Mouse (Mus musculus): ENCODE measurements at regions not wholly inside any gene's neighbourhood (a gene's known extent, or its start where the extent isn't known, plus 50 kb on each side); places are given as distances from the start of the nearest gene placed in this dataset.

GRCm38 (mm10) chr6:93623541-93623940 is 660.2 kb downstream of the Magi1 start:
- in situ Hi-C loops (cut with MboI, MseI), result no loop called here

GRCm38 (mm10) chr6:93616926-93617325 is 666.8 kb downstream of the Magi1 start:
- in situ Hi-C loops (cut with MboI, MseI), result no loop called here

GRCm38 (mm10) chr6:93600376-93600775 is 657.1 kb upstream of the Adamts9 start:
- in situ Hi-C loops (cut with MboI, MseI), result no loop called here

DNA sequence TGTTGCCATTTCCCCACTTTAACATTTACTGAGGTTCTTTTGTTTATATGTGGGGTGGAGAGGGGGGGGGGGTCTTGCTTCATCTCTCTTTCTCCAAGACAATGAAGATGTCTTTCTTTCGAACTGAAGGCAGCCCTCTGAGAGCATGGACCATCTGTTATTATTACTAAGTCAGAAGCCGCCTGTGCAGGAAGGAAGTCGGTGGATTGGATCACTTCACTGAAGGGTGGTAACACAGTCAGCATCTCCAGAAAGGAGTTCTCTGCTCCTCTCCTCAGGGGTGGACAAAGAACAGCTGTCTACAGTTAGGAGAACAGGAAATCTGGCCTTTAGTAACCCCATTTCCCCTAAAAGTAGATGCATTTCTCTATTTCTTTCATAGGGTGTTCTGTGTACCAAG is 656.1 kb upstream of the Adamts9 start:
- in situ Hi-C loops (cut with MboI, MseI), result no loop called here

DNA sequence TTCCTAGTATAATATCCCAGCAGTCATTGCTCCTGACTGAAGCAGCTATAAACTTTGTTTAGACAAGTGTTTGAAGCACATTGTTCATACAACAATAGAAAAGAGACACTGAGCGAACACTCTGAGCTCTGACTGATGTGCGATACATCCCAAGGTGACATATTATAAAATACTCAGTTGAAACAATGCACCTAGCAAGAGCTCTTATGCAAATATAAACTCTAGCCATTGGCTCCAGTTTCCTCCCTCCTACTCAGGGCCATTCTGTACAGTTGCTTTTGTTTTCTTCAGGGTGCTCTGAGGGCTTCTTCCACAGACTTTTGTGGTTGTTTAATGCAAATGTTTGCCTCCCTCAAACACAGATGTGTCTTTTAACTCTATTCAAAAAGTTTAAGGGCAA is 646.6 kb upstream of the Adamts9 start:
- in situ Hi-C loops (cut with MboI, MseI), result no loop called here

DNA sequence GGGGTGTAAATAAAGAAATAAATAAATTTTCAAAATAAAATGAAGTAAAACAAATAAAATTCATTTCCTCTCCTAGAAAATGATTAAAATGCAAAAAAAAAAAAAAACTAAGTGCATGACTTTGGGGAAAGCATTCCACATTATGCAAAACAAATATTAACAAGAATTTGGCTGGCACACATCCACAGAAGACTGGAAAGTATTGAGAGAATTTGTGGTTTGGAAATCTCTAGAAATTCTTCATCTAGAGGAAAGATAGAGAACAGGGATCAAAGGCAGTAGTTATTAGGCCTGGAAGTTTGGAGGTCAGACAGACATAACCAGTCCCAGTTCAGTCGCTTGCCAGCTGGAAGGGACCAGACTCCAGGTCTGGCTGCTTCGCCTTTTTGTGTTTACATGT is 643.6 kb upstream of the Adamts9 start:
- in situ Hi-C loops (cut with MboI, MseI), result no loop called here

GRCm38 (mm10) chr6:93581141-93581540 is 637.8 kb upstream of the Adamts9 start:
- in situ Hi-C loops (cut with MboI, MseI), result no loop called here

DNA sequence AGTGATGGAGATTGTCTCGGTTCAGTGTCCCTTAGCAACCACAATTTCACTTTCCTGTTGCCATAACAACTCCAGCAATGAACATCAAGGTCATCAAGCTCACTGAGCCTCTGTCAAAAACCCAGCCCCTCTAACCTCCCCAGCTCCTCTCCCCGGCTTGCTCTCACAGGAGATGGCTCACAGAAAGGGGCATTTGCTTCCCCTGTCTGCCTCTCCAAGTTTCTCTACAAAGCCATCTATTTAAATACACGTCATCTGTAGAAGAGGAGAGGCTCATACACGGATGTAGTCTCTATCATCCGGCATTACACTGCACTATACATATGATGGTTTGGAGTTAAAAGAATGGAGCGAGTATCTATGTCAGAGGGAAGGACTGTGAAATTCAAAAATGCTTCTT is 637.4 kb upstream of the Adamts9 start:
- in situ Hi-C loops (cut with MboI, MseI), result no loop called here

- in situ Hi-C loops (cut with MboI, MseI), result no loop called here
Observed at GRCm38 (mm10) chr6:93575249-93575648, 632.0 kb upstream of the Adamts9 start.

GRCm38 (mm10) chr6:93573679-93574635 is 630.7 kb upstream of the Adamts9 start:
- in situ Hi-C loops (cut with MboI, MseI), result no loop called here

- in situ Hi-C loops (cut with MboI, MseI), result no loop called here
Observed at GRCm38 (mm10) chr6:93569866-93570265, 626.6 kb upstream of the Adamts9 start.

DNA sequence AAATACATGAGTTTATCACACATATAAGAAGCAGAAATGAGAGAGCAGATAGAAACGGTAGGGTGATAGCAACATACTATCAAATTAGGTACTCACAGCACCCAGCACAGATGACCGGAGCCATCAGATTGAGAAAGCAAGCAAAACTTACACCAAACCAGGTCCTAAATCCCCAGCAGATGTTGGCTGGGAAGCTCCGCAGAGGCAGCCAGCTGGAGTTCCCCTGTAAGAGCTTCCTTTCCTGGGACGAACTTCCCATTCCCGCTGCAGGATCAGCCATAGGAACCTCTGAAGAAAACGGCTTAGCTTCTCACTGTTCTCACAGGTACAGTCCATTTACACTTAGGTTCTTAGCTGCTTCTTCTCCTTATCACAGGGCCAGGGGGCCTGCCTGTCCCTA is 625.9 kb upstream of the Adamts9 start:
- in situ Hi-C loops (cut with MboI, MseI), result no loop called here

DNA sequence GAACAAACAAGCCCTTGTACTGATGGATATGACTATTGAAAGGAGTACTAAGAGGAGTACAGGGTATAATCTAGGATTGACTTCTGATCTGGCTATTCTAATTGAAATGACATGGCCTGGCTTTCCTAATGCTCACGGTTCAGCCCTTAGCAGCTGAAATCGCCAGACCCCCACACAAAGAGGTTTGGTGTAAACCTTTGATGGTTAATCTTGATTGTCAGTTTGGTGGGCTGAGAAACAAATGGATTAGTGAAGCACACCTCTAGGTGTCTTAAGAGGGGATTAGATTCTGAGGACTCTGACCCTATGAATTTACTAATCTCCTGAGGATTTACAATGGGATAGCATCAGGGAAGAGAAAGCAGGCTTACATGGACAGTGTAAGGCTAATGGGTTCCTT is 623.4 kb upstream of the Adamts9 start:
- in situ Hi-C loops (cut with MboI, MseI), result no loop called here

DNA sequence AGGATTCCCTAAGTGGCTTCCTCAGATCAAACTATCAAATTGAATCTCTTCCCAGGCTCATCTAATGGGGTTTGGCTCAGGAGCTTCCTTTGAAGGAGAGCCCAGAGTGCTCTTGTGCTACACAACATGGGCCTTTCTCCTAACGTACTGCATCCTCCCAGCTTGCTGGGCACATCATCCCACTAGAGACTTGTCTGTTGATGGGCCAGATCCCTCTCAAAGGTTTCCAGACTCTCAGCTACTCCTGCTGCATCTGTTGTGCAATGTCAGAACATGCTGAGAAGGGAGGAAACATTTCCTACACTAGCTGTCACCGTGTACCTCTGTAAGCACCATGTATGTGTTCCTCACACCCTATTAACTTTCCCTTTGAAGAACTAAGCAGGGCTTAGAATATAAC is 605.0 kb upstream of the Adamts9 start:
- in situ Hi-C loops (cut with MboI, MseI), result no loop called here

- in situ Hi-C loops (cut with MboI, MseI), result no loop called here
Observed at GRCm38 (mm10) chr6:93544246-93544645, 601.0 kb upstream of the Adamts9 start.

DNA sequence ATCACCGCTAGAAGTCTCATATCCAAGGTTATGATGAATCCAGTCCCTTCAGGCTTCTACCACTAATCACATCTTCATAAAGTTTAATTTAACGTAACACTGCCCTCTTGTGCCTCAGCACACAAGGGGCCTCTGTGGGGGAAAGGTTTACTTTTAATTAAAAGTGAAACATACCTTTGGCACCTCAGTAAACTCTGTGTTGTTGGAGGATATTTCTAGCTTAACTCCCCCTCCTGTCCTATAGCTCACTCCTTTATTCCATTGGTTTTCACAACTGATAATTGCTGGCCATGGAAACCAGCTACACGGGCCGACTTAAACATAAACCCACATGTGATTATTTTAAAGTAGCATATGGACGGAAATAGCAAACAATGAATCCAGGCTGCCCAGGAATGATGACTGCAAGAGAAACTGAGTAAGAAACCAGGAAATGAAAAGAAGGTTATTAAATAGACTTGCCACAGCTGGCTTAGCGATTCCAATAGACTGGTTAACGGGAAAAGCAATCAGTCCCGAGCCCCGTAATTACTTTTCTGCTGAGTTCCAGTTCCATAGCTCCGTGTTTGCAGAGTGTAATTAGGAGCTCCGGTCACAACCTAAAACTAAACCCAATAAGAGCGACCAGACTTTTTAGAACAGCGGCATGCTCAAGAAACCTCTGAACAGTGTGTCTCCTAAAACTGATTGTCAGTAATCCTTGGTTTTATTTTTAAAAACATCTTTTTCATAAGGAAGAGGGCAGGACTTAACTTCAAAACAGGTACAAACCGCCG is 600.2 kb upstream of the Adamts9 start:
- in situ Hi-C loops (cut with MboI, MseI), result no loop called here

GRCm38 (mm10) chr6:93539583-93539982 is 596.3 kb upstream of the Adamts9 start:
- in situ Hi-C loops (cut with MboI, MseI), result no loop called here

GRCm38 (mm10) chr6:93539171-93539570 is 595.9 kb upstream of the Adamts9 start:
- in situ Hi-C loops (cut with MboI, MseI), result no loop called here

GRCm38 (mm10) chr6:93537971-93538370 is 594.7 kb upstream of the Adamts9 start:
- in situ Hi-C loops (cut with MboI, MseI), result no loop called here

DNA sequence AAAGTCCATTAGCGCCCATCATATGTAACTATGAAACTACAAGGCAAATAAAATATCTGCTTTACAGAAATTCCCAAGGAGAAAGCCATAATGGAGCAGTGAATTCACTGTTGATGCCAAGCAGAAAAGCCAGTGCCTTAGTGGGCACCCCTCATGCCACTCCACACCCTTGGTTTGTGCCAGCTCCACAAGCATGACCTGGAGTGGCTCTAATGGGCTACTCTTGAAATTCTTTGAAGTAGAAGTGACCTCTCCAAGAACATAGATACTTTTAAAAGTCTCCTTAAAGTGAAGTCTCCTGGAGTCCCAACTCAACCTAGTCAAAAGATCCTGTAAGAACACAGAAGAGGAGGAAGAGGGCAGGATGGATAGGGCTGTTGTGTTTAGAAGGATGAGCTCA is 593.8 kb upstream of the Adamts9 start:
- in situ Hi-C loops (cut with MboI, MseI), result no loop called here

DNA sequence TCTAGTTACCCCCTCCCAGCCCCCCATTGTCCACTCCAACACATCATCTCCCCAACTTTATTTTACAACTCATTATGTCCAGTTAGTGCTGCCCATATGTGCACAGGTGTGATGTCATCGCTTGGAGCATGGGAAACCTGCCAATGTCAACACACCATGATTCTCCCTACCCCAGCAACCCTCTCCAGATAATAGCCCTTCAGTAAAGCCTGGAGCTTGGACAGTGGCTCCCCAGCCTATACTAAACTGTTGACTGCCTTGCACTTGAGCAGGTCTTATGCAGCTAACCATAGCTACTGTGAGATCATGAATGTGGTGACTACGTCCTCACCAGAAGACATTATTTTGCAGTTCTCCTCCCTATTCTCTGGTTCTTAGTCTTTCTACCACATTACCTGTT is 570.5 kb upstream of the Adamts9 start:
- in situ Hi-C loops (cut with MboI, MseI), result no loop called here

DNA sequence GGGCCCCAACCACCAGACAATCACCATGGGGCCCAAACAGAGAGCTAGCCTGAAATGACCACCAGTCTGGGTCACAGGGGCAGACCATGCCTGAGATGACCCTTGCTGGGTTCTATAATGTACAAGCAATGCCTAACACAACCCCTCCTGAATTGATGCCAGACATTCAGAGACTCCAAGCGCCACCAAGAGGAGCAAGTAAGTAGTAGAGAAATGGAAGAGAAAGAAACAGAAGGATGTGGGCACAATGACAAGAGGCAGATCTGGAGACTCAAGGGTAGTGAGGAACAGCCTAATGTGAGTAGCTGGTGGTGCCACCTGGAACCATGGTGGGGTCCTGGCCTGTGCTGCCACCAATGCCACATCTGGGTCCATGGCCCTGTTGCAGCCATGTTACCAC is 566.6 kb upstream of the Adamts9 start:
- in situ Hi-C loops (cut with MboI, MseI), result no loop called here

DNA sequence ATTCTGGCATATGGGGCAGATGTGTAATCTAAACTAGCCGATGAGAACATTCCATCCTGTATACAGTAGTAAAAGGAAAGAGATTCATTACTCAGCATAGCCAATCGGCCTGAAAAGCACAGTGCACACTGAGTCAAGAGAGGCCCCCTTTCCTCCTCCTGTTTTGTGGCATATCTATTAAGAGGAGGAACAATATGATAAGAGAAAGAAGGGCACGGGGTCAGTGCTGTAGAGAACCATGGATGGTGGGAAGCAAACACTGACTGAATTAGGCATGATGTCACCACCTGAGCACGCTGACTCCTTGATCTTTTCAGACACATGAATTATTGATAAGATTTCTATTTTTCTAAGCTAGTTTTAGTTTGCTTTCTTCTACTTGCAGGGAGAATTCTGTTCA is 554.5 kb upstream of the Adamts9 start:
- in situ Hi-C loops (cut with MboI, MseI), result no loop called here

Data from T-helper 17 cell (primary cell).